Mouse (Mus musculus): ENCODE measurements around the gene Gm13101. TPM values are rescaled to one million over a fixed set of nuclear protein-coding genes. Genes with fewer than 3 reads are reported as not detected.
"Not testable (repeated sequence)": the region's sequence is repeated elsewhere in the genome, so short reads cannot be mapped to it uniquely, and the experiment has no call there.

Gm13101 gene
- not detected in 2 replicates for polyA plus RNA-seq (2012)

DNA sequence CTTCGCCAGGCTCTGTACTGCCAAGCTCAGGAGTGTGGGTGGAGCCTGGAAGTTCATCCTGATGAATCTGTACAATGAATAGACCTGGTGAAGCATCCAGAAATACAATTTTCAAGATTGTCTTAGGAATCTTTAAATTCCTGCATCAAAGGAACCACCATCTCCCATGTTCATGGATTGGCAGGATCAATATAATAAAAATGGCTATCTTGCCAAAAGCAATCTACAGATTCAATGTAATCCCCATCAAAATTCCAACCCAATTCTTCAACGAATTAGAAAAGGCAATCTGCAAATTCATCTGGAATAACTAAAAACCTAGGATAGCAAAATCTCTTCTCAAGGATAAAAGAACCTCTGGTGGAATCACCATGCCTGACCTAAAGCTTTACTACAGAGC, at the start of gene Gm13101:
Gene Gm13101, minus strand, starts transcription at position 101 of the 400 bp plus-strand sequence.
- H3K9me3 ChIP-seq (ENCODE audit: control insufficient read depth, low read length); H3K4me1 ChIP-seq (ENCODE audit: control insufficient read depth); H3K27me3 ChIP-seq (ENCODE audit: control insufficient read depth); H3K36me3 ChIP-seq (ENCODE audit: control insufficient read depth); H3K4me3 ChIP-seq (replicated peaks): not testable (repeated sequence)

DNA sequence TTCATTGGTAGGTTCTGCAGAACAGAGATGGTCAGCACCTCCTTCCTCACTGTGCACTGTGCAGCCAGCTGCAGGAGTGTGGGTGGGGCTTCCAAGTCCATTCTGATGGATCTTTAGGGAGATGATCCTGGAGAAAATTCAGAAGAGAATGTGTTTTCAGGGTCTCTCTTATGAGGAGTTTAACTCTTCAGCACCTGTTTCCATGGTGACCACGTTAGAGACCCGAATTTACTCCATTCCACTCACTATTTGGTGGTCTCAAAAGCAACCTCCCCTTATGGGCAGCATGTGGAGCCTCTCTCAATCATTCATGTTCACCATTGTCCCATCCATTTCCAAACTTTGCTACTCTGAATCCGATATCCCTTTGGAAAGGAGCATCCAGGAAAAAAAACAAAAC, 27.5 kb upstream of the Gm13101 start, which contains the start of gene Pramef17:
Gene Pramef17, minus strand, starts transcription at position 101 of the 400 bp plus-strand sequence.
- H3K27me3 ChIP-seq (ENCODE audit: control insufficient read depth); H3K9me3 ChIP-seq (ENCODE audit: control insufficient read depth, low read length); H3K4me1 ChIP-seq (ENCODE audit: control insufficient read depth); H3K36me3 ChIP-seq (ENCODE audit: control insufficient read depth); H3K4me3 ChIP-seq (replicated peaks): not testable (repeated sequence)

DNA sequence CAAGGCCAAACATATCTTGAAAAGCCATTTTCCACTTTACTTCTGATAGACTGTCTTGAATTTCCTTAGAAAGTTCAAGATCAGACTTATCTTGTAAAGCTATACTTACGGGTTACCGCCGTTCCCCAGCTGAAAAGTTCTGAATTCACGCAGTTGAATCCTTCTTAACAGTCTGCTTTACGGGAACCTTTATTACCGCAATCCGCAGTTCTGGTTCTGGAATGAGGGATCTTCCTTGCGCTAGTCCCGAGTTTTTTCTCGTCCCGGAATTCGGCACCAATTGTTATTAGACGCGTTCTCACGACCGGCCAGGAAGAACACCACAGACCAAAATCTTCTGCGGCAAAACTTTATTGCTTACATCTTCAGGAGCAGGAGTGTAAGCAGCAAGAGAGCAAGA, 21.4 kb upstream of the Gm13101 start:
- not testable (repeated sequence) for H3K27me3 ChIP-seq (ENCODE audit: control insufficient read depth); H3K4me1 ChIP-seq (ENCODE audit: control insufficient read depth); H3K4me3 ChIP-seq (replicated peaks); H3K9me3 ChIP-seq (ENCODE audit: control insufficient read depth, low read length); H3K36me3 ChIP-seq (ENCODE audit: control insufficient read depth)

DNA sequence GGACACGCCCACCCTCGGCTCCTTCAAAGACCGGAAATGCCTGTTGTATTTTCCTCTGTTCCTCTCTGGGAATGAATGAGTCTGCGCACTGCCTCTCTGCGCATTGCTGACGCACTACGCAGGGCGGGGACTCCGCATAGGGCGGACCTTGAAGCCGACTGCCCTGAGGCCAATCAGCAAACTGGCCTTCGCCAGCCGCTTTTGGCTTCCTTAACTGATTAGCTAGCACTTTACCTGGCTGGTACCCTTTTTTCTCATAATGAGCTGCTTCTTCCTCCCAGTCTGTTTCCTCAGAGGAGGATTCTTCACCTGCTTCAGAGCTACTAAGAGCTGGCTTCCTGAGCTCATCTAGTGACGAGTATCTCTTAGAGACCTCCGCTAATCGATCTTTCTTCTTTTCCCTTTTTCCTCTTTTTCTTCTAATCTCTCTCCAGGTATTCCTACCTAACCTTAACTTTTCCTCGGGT, 20.8 kb upstream of the Gm13101 start:
- H3K4me1 ChIP-seq (ENCODE audit: control insufficient read depth); H3K36me3 ChIP-seq (ENCODE audit: control insufficient read depth); H3K9me3 ChIP-seq (ENCODE audit: control insufficient read depth, low read length); H3K27me3 ChIP-seq (ENCODE audit: control insufficient read depth); H3K4me3 ChIP-seq (replicated peaks): not testable (repeated sequence)

DNA sequence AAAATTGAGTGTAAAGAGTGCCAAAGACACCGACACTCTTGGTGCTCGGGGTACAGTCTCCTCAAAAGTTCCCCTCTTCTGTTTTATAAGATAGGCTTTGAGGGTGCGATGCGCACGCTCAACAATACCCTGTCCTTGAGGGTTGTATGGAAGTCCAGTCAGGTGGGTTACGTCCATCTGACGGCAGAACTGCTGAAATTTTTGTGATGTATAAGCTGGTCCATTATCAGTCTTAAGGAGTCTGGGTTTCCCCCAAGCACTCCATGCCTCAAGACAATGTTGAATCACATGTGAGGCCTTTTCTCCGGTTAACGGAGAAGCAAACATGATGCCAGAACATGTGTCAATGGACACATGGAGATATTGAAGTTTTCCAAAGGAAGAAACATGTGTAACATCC, 19.0 kb upstream of the Gm13101 start:
- not testable (repeated sequence) for H3K36me3 ChIP-seq (ENCODE audit: control insufficient read depth); H3K4me1 ChIP-seq (ENCODE audit: control insufficient read depth); H3K27me3 ChIP-seq (ENCODE audit: control insufficient read depth); H3K4me3 ChIP-seq (replicated peaks); H3K9me3 ChIP-seq (ENCODE audit: control insufficient read depth, low read length)

DNA sequence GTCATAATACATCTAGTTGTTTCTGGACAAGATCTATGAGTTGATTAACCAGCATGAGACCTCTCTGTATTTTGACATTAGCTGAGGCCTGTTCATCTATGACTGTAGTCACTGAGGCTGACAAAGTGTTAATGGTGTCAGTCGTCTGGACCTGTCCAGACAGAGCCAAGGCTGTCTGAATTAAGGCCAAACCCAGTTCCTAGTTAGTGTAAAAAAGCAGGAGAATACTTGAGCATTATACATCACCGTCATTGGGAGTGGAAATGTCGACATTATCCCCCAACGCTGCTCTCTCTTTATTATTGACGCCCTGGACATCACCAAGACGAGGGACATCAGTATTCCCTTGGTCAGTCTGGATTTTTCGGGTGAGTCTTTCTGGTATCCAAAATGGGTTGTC, 18.4 kb upstream of the Gm13101 start:
- not testable (repeated sequence) for H3K9me3 ChIP-seq (ENCODE audit: control insufficient read depth, low read length); H3K36me3 ChIP-seq (ENCODE audit: control insufficient read depth); H3K4me1 ChIP-seq (ENCODE audit: control insufficient read depth); H3K27me3 ChIP-seq (ENCODE audit: control insufficient read depth); H3K4me3 ChIP-seq (replicated peaks)

DNA sequence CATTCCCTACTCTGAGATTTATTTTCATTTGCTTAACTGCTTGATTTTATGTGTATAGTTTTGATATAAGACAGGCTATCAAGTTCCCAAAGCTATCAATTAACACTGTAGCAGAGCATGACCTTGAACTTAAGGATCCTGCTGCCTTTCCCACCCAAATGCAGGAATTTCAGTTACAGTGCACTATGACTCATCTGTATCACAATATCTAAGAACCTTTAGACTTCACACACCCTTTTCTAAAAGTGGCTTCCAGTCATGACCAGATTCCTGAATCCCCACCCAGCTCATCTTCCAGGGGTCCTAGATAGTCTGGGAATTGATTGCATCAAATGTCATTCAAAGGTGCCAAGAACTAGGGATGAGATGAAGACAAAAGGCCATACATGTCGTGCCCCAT, 16.7 kb upstream of the Gm13101 start:
- H3K4me3 ChIP-seq (replicated peaks); H3K36me3 ChIP-seq (ENCODE audit: control insufficient read depth); H3K9me3 ChIP-seq (ENCODE audit: control insufficient read depth, low read length); H3K4me1 ChIP-seq (ENCODE audit: control insufficient read depth); H3K27me3 ChIP-seq (ENCODE audit: control insufficient read depth): not testable (repeated sequence)

DNA sequence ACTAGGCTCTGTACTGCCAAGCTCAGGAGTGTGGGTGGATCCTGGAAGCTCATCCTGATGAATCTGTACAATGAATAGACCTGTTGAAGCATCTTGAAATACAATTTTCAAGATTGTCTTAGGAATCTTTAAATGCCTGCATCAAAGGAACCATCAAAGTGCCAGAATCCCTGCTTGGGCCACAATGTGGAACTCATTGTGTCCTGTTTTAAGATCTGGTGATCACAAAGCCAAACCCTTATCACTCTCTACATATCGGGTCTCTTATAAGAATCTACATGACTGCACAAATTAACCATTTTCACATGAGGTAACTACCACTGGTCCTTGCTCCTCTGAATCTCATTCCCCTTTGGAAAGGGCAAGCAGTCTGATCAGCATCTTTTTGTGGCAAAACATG, 15.8 kb downstream of the Gm13101 start, which contains the start of gene Pramef25:
Gene Pramef25, minus strand, starts transcription at position 101 of the 400 bp plus-strand sequence.
- not testable (repeated sequence) for H3K9me3 ChIP-seq (ENCODE audit: control insufficient read depth, low read length); H3K27me3 ChIP-seq (ENCODE audit: control insufficient read depth); H3K4me1 ChIP-seq (ENCODE audit: control insufficient read depth); H3K36me3 ChIP-seq (ENCODE audit: control insufficient read depth); H3K4me3 ChIP-seq (replicated peaks)

Other genes starting within 250 kb of the Gm13101 start
- gene Gm13078, start 247.5 kb downstream of the Gm13101 start, polyA plus RNA-seq (2012) = not detected in 2 replicates
- gene Gm13023, start 177.6 kb downstream of the Gm13101 start, polyA plus RNA-seq (2012) = not detected in 2 replicates
- gene Gm13084, start 150.9 kb downstream of the Gm13101 start, polyA plus RNA-seq (2012) = not detected in 2 replicates
- 0.05 TPM in 1 of 2 replicates, not detected in the other for gene Gm13103, start 120.5 kb downstream of the Gm13101 start, polyA plus RNA-seq (2012)
- gene Pramef6, start 66.6 kb downstream of the Gm13101 start, polyA plus RNA-seq (2012) = not detected in 2 replicates
- gene Pramef25, start 15.9 kb downstream of the Gm13101 start, polyA plus RNA-seq (2012) = not detected in 2 replicates
- gene Pramef17, start 27.4 kb upstream of the Gm13101 start, polyA plus RNA-seq (2012) = not detected in 2 replicates
- not detected in 2 replicates for gene Pramel4, start 92.2 kb upstream of the Gm13101 start, polyA plus RNA-seq (2012)
- not detected in 2 replicates for gene Gm13102, start 139.5 kb upstream of the Gm13101 start, polyA plus RNA-seq (2012)
- not detected in 2 replicates for gene Oog3, start 195.7 kb upstream of the Gm13101 start, polyA plus RNA-seq (2012)
- not detected in 2 replicates for gene Oog2, start 223.8 kb upstream of the Gm13101 start, polyA plus RNA-seq (2012)
- not detected in 2 replicates for gene C87977, start 246.4 kb upstream of the Gm13101 start, polyA plus RNA-seq (2012)